Mouse (Mus musculus) liver, embryonic 16.5 days (tissue): ENCODE data around the gene Armh3. TPM values are rescaled to one million over a fixed set of nuclear protein-coding genes. Genes with fewer than 3 reads are reported as not detected.

Experiments
- ATAC-seq: fragments of 200-750 bp; cut with Nextera tagmentation; 2 replicates; pipeline ENCODE4 v1.8.0; 2017; ENCODE audit warnings: low read depth, mild to moderate bottlenecking, moderate number of reproducible peaks, moderate library complexity
- H3K27ac ChIP-seq: fragments of 300-500 bp; sonication (generic); 2 replicates; pipeline ENCODE4 v1.5.1; 2014; ENCODE audit warnings: mild to moderate bottlenecking, low read length
- H3K27me3 ChIP-seq: fragments of 300-500 bp; sonication (generic); 2 replicates; pipeline ENCODE4 v1.6.1; 2014; ENCODE audit warnings: low read depth, low read length, mixed read lengths; ENCODE audit not compliant: control insufficient read depth, insufficient read depth
- H3K36me3 ChIP-seq: fragments of 300-500 bp; sonication (generic); 2 replicates; pipeline ENCODE4 v1.6.1; 2014; ENCODE audit warnings: mild to moderate bottlenecking; ENCODE audit not compliant: control insufficient read depth, insufficient read depth
- H3K4me1 ChIP-seq: fragments of 300-500 bp; sonication (generic); 2 replicates; pipeline ENCODE4 v1.6.1; 2014; ENCODE audit warnings: low read depth, low read length, mixed read lengths; ENCODE audit not compliant: control insufficient read depth
- H3K4me2 ChIP-seq: fragments of 300-500 bp; sonication (generic); 2 replicates; pipeline ENCODE4 v1.6.1; 2014; ENCODE audit warnings: low read depth, low read length, mixed read lengths
- H3K4me3 ChIP-seq: fragments of 300-500 bp; sonication (generic); 2 replicates; pipeline ENCODE4 v1.5.1; 2014; ENCODE audit warnings: low read depth, mild to moderate bottlenecking, low read length
- H3K9ac ChIP-seq: fragments of 300-500 bp; sonication (generic); 2 replicates; pipeline ENCODE4 v1.6.1; 2014; ENCODE audit warnings: low read depth, low read length
- H3K9me3 ChIP-seq: fragments of 300-500 bp; sonication (generic); replicated peaks from 2 replicates; pipeline ENCODE4 v1.6.1; 2016; ENCODE audit warnings: low read length; ENCODE audit not compliant: control insufficient read depth
- WGBS: fragments of 180-500 bp; shearing (Covaris S2); extraction: QIAGEN DNeasy Blood & Tissue Kit; methylation state at CpG from one replicate; pipeline ENCODE4 v1.1.7; 2014; ENCODE audit not compliant: insufficient replicate concordance; 5-methylcytosine and 5-hydroxymethylcytosine counted together
- polyA plus RNA-seq: library from polyadenylated mRNA; unstranded; fragments of >200 nt; fragmentation: Nextera tagmentation; extraction: Ambion mirVana; gene quantifications from 2 replicates; pipeline ENCODE4 v1.2.1, GENCODE M21; 2015

Armh3 gene
- polyA plus RNA-seq, 1 experiment from 2014 or later: 4.7 TPM

DNA sequence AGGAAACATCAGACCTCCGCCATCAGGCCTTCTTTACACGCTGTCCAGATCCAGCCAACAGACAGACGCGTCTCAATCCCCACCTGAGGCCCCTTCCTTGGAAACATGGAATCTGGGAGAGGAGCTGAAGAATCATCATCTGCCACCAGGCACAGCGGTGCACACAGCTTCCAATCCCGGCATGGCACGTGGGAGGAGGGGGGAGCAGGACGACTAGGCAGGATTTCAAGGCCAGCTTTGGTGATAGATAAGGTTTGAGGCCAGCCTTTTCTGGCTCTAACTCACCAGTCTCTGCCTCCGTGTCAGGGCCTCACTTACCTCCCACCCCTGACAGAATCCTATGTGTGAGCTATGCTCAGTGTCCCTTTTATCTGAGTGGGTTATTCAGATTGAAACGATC lies 162.8 kb downstream of the Armh3 start:
- Histone ChIP-seq H3K27ac (no peak overlapping the region), H3K36me3 (no peaks in the 10 kb centered on the region), H3K4me2 (no peak overlapping the region), H3K4me3 (no peak overlapping the region), H3K27me3 (no peaks in the 10 kb centered on the region), H3K4me1 (no peaks in the 10 kb centered on the region), H3K9me3 (no peaks in the 10 kb centered on the region), H3K9ac (no peak overlapping the region)
- WGBS: 51% methylated on average over 10 of the region's 10 CpGs
- no peak for ATAC-seq

DNA sequence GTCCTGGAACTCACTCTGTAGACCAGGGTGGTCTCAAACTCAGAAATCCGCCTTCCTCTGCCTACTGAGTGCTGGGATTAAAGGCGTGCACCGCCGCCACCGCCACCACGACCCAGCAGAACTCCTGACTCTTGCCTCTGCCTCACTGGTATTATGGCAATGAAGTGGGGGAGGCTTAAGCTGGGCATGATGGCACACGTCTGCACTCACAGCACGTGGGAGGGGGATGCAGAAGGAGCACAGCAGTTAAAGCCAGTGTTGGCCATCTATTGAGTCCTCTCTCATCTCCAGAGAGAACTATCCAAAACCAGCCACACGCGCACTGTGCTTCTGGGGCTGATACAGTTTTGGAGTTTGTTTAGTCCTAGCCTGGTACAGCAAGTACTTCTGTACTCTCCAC lies 164.6 kb downstream of the Armh3 start:
- H3K4me2 ChIP-seq: no peak overlapping the region
- no peak overlapping the region for H3K9ac ChIP-seq
- no peak for ATAC-seq
- H3K4me1 ChIP-seq: no peaks in the 10 kb centered on the region
- no peaks in the 10 kb centered on the region for H3K27me3 ChIP-seq
- H3K27ac ChIP-seq: no peak overlapping the region
- H3K4me3 ChIP-seq: no peak overlapping the region
- no peaks in the 10 kb centered on the region for H3K36me3 ChIP-seq
- 75% methylated on average over 10 of the region's 10 CpGs for WGBS
- no peaks in the 10 kb centered on the region for H3K9me3 ChIP-seq

DNA sequence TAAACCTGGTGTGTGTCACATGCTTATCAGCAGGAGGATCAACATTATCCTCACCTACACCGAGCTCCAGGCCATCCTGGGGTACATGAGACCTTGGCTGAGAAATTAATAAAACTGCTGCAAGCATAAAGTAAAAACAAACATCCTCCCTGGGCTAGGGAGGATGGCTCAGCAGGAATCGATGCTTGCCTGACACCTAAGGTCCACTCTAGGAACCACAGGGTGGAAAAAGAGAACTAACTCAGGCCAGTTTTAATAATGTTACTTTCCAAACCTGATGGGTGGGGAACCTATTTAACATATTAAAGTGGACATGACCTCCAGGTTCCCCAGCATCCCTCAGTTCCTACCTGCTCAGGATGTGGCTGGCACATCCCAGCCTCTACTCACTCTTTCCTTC lies 167.6 kb downstream of the Armh3 start:
- no peak for ATAC-seq
- WGBS: 38% methylated on average over 2 of the region's 2 CpGs

GRCm38 (mm10) chr19:45827736-45828135 lies 170.6 kb downstream of the Armh3 start:
- H3K4me3 ChIP-seq: no peak overlapping the region
- H3K4me2 ChIP-seq: no peak overlapping the region
- H3K27ac ChIP-seq: no peak overlapping the region
- no peak for ATAC-seq
- H3K36me3 ChIP-seq: no peaks in the 10 kb centered on the region
- H3K9ac ChIP-seq: no peak overlapping the region
- no peaks in the 10 kb centered on the region for H3K27me3 ChIP-seq
- 66% methylated on average over 3 of the region's 3 CpGs for WGBS
- H3K9me3 ChIP-seq: no peaks in the 10 kb centered on the region
- no peaks in the 10 kb centered on the region for H3K4me1 ChIP-seq

More for the DNA sequence above, 167.6 kb downstream of the Armh3 start:
- Histone ChIP-seq H3K27me3 (no peaks in the 10 kb centered on the region), H3K9ac (no peak overlapping the region), H3K4me1 (no peaks in the 10 kb centered on the region), H3K36me3 (no peaks in the 10 kb centered on the region), H3K9me3 (no peaks in the 10 kb centered on the region), H3K27ac (no peak overlapping the region), H3K4me2 (no peak overlapping the region), H3K4me3 (no peak overlapping the region)

DNA sequence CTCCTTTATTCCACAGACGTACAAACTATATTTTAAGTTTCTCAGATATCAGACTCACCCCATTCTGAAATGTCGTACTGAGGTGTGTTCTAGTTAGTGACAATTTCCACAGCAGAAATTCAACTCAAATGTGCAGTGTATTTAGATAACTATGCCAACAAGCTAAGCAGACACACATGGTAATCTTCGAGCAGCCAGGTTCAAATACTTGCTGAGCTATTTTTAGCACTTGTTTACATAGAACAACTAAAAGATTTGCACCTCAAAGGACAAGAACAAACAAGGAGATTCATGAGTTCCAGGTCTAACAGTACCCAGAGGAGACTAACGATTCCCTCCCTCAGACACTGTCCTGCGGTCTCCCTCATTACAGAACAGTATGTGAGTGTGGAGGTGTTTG lies 171.2 kb downstream of the Armh3 start:
- 64% methylated on average over 5 of the region's 5 CpGs for WGBS
- no peak overlapping the region for H3K4me3 ChIP-seq
- no peak for ATAC-seq
- H3K36me3 ChIP-seq: no peaks in the 10 kb centered on the region
- H3K9ac ChIP-seq: no peak overlapping the region
- no peaks in the 10 kb centered on the region for H3K9me3 ChIP-seq
- H3K4me2 ChIP-seq: no peak overlapping the region
- no peaks in the 10 kb centered on the region for H3K27me3 ChIP-seq
- no peak overlapping the region for H3K27ac ChIP-seq
- no peaks in the 10 kb centered on the region for H3K4me1 ChIP-seq

GRCm38 (mm10) chr19:45826146-45826545 lies 172.1 kb downstream of the Armh3 start:
- no peak overlapping the region for H3K4me2 ChIP-seq
- H3K9me3 ChIP-seq: no peaks in the 10 kb centered on the region
- H3K4me3 ChIP-seq: no peak overlapping the region
- H3K4me1 ChIP-seq: no peaks in the 10 kb centered on the region
- ATAC-seq: no peak
- H3K27me3 ChIP-seq: no peaks in the 10 kb centered on the region
- no peak overlapping the region for H3K27ac ChIP-seq
- no peak overlapping the region for H3K9ac ChIP-seq
- H3K36me3 ChIP-seq: no peaks in the 10 kb centered on the region
- WGBS: 56% methylated on average over 3 of the region's 3 CpGs

- H3K4me2 ChIP-seq: no peak overlapping the region
- no peak overlapping the region for H3K27ac ChIP-seq
- H3K9ac ChIP-seq: no peak overlapping the region
- H3K4me3 ChIP-seq: no peak overlapping the region
- WGBS: 72% methylated on average over 5 of the region's 5 CpGs
- H3K9me3 ChIP-seq: no peaks in the 10 kb centered on the region
- ATAC-seq: no peak
- no peaks in the 10 kb centered on the region for H3K36me3 ChIP-seq
- H3K27me3 ChIP-seq: peaks cover 6% of the 10 kb centered on the region
- no peaks in the 10 kb centered on the region for H3K4me1 ChIP-seq
These were observed 176.5 kb downstream of the Armh3 start for GRCm38 (mm10) chr19:45821832-45822231.

GRCm38 (mm10) chr19:45817816-45818490 lies 180.3 kb downstream of the Armh3 start:
- Histone ChIP-seq H3K4me2 (no peak overlapping the region), H3K9me3 (no peaks in the 10 kb centered on the region), H3K27me3 (peaks cover 37% of the 10 kb centered on the region), H3K36me3 (no peaks in the 10 kb centered on the region), H3K9ac (no peak overlapping the region), H3K27ac (no peak overlapping the region), H3K4me3 (no peak overlapping the region), H3K4me1 (peaks cover 9% of the 10 kb centered on the region)
- ATAC-seq: no peak
- 62% methylated on average over 11 of the region's 11 CpGs for WGBS

GRCm38 (mm10) chr19:45816727-45817126 lies 181.6 kb downstream of the Armh3 start:
- H3K4me1 ChIP-seq: peaks cover 18% of the 10 kb centered on the region
- H3K4me2 ChIP-seq: no peak overlapping the region
- H3K9me3 ChIP-seq: no peaks in the 10 kb centered on the region
- no peaks in the 10 kb centered on the region for H3K36me3 ChIP-seq
- no peak overlapping the region for H3K9ac ChIP-seq
- no peak overlapping the region for H3K27ac ChIP-seq
- no peak overlapping the region for H3K4me3 ChIP-seq
- WGBS: 54% methylated on average over 8 of the region's 8 CpGs
- peaks cover 38% of the 10 kb centered on the region for H3K27me3 ChIP-seq
- ATAC-seq: no peak
